Mouse (Mus musculus): Measurements from ENCODE around the gene Zfp442.
"Not testable (repeated sequence)": the region's sequence is repeated elsewhere in the genome, so short reads cannot be mapped to it uniquely, and the experiment has no call there.

Gene Zfp442

DNA sequence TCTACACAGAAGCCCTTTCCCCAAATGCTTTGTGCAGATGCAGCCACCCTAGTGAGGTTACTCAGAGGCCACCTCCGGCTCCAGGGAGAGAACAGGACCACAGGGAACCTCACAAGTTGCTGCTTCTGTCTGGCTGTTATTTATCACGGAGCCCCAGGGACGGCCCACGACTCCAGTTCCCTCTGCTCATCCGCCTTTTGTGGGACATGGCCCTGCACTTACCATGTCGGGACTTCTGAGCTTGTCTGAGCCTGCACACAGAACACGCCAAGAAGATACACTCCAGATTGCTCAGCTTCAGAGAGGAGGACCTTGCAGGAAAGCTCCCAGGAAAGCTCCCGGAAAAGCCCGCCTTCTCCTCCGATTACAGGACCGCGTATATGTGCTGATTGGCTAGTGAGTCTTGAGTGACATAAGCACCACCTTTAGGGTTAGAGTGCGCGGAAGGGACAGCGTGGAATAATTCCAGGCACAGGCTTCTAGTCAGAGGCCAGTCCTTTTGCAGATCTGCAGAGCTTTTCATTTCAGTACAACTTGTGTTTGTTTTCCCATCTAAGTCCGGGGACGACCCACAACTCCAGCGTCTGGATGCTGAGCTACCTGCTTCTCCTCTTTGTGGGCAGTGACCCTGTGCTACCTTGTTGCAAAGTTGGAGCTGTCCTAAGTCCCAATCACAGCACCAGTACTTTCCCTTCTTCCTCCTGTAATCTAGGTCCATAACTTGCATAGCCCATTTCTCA, at the start of gene Zfp442:
Gene Zfp442 (minus strand): TSS at position 307 of the 740 bp plus-strand sequence.
- peak in 1 of 2 experiments; percentile 0 for DNase-seq (ENCODE audit: low read depth in 1 of 2, low spot score in 2 of 2)

DNA sequence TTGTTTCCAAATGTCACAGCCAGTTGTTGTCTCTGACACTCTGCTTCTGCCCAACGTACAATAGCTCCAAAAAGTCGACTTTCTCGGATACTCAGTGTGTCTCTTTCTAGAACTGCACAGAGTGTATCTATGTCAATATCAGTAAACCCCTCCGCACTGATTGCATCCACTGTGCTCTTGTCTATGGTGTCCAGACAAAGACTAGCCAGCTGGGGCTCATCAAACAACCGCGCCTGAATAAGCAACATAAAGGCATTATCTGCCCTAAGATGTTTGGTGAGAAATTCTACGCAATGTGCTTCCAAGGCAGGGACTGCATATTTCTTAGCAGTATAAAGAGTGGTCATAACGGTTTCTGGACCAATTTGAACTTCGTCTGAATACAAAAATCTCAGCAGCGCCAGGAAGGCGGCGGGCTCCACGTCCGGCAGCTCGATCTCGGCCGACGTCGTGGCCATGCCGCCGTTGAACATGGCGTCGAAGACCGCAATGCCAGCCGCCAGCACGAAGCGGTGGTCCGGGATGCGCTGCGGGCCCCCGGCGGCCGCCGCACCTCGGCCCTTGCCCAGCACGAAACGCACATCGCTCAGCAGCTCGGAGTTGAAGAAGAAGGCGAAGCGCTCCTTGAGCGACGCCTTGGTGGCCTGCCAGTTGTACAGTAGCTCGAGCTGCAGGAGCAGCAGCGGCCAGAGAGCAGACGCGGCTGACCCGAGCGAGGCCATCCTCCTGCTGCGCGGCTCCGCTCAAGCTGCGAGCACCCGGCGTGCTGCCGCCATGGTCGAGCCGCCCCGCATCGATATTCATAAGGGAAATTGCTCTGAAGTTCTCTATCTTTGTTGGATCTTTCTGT, 49.1 kb upstream of the Zfp442 start:
- DNase-seq (ENCODE audit: low read depth in 1 of 2, low spot score in 2 of 2) = not testable (repeated sequence)

DNA sequence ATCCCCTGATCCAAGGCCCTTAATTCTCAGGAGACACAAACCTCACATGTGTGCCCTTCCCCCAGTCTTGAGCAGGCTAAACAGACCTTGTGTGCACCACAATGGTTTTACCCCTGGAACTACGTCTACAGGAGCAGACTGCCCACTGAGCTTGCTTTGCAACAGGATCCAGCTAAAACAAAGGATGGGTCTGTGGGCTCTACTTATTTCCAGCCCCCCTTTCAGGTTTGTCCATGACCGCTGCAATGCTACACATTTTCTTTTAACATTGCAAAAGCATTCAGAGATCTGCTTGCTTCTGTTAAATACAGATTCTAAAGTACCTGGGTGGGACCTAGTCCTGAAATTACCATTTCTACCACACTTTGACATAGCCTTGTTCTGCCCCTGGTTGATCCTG, 41.7 kb upstream of the Zfp442 start:
- no peak for DNase-seq (ENCODE audit: low read depth in 1 of 2, low spot score in 2 of 2)

DNA sequence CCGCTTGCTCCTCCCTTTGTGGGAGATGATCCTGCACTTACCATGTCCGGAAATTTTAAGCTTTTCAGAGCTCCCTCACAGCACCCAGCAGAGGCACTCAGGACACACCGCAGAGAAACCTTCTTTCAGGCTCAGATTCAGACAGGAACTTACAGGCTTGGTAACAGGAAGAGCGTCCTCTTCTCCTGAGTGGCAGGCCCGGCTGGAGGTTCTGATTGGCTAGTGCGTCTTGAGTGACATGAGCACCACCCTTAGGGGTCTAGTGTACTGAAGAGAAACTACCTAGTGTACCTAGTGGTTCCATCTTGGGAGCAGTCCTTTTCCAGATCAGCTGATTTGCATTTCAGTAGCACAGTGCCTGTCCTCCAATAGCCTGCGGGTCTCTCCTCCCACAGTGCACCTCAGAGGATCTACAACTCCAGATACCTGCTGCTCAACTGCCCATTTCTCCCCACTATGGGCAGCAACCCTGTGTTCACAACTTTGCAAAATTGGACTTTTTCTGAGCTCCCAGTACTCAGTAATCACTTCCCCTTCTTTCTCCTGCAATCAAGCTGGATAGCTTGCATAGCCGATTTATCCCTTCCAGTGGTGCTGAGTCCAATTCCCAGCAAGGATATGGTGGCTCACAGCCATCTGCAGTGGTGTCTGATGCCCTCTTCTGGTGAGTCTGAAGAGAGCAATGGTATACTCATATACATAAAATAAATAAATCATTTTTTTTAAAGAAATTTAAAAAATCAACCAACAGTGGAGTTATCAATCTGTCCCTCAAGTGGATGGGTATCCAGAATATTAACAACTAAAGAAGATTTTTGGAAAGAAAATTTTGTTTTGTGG, 33.9 kb upstream of the Zfp442 start, which contains the start of gene Zfp345:
Gene Zfp345 (minus strand): TSS at position 153 of the 840 bp plus-strand sequence.
- DNase-seq (ENCODE audit: low read depth in 1 of 2, low spot score in 2 of 2) = not testable (repeated sequence)

DNA sequence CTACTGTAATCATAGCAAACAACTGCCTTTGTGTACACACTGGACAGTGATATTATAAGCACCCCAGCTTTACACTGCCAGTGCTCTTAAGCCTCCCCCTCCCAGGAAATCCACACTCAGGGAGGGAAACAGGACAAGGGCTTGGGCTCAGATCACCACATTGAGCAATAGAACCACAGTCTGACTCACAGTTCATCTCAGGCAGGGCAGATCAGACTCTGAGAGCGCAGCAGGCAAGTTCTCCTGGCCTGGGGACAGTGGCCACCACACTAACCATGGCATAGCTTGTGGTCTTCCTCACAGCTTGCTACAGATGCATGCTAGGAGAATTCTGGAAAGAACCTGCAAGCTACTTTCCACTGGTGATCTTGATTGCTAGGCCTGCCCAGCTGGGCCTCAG, 12.2 kb downstream of the Zfp442 start:
- DNase-seq (ENCODE audit: low read depth in 1 of 2, low spot score in 2 of 2) = not testable (repeated sequence)

DNA sequence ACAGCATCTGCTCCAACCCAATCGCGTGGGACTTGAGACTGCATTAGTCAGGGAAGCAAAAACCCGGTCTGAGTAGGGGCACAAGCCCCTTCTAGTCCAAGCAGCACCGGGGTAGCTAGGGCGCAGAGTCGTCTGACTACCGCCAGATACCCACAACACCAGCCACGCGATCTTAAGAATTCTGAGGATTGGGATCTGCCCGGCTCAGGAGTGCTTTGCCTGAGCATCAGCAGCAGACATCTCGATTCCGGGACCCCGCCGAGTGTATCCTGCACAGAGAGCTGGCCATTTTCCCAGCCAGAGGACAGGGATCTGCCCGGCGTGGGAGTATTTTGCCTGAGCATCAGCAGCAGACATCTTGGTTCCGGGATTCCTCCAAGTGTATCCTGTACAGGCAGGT, 39.1 kb downstream of the Zfp442 start:
- not testable (repeated sequence) for DNase-seq (ENCODE audit: low read depth in 1 of 2, low spot score in 2 of 2)

DNA sequence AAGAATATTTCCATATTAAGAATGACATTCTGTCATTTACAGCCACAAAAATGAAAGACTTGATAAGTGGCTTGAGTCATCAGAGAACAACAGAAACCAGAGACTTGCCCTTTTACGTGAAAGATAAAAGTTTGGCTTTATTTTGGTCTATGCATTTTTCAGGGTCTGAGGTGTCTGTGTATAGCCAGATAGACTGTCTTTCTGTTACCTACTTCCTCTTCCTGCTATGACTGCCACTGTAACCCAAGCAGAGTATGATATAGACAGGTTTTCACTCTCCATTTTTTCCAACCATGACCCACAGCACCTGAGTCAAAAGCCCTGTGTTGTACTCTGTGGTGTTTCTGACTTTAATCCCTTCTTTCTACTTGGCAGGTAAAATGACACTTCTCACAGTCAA, 61.1 kb downstream of the Zfp442 start:
- no peak for DNase-seq (ENCODE audit: low read depth in 1 of 2, low spot score in 2 of 2)

DNA sequence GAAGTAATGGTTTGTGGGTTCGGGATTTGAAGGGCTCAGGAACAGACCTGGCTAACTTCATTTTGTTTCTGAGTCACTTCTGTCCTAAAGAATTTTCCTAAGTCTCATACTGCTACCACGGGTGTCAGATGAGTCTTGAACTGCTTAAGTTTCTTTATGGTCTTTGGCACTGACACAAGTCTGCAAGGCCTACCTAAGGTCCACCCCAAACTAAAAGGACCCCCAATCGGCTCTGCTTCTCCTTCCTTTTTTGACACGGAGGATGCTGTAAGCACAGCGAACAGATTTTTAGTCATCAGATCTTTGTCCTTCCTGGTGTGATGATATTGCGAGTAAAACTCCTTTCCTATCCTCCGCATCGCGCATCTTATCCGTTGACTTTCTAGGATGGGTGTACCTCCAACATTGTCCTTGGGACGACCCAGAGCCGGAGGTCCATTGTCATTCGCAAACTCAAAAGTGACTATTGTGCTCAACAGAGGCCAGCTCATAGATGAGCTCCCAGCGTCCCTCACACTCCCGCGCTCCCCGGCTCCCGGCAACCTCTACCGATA, 65.7 kb downstream of the Zfp442 start:
- not testable (repeated sequence) for DNase-seq (ENCODE audit: low read depth in 1 of 2, low spot score in 2 of 2)

DNA sequence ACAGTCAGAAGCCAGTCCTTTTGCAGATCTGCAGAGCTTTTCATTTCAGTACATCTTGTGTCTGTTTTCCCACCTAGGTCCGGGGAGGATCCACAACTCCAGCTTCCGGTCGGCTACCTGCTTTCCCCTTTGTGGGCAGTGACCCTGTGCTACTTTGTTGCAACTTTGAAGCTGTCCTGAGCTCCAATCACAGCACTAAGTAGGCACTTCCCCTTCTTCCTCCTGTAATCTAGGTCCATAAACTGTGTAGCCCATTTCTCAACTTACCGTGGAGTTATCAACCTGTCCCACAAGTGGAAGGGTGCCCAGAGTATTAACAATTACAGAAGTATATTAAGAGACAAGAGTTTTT, 88.4 kb downstream of the Zfp442 start:
- DNase-seq (ENCODE audit: low read depth in 1 of 2, low spot score in 2 of 2) = no peak

DNA sequence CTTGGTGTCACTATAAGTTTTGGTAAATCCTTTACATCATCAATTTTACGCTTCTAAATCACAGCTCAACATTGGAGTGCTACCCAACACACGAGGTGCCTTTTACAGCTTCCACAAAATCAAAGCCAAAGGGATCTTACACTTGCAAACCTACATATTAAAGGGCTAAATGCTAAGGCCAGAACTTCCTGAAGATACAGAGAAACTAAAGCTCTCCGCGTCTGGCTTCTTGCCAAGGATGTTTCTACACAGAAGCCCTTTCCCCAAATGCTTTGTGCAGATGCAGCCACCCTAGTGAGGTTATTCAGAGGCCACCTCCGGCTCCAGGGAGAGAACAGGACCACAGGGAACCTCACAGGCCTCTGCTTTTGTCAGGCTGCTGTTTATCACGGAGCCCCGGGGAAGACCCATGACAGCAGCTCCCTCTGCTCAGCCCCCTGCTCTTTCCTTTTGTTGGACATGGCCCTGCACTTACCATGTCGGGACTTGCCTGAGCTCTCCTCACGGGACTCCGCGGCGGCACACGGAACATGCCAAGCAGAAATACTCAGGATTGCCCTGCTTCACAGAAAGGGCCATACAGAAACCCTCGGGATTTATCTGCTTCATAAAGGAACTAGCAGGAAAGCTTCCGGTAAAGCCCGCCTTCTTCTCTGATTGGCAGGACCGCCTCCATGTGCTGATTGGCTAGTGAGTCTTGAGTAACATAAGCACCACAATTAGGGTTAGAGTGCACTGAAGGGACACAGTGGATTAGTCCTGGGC, 89.0 kb downstream of the Zfp442 start, which contains the start of gene 3300002I08Rik:
Gene 3300002I08Rik (minus strand): TSS at position 653 of the 765 bp plus-strand sequence.
- DNase-seq (ENCODE audit: low read depth in 1 of 2, low spot score in 2 of 2) = peak; percentile 6 to 54
